Mouse (Mus musculus) layer of hippocampus, adult 11-12 months (tissue): ENCODE results near the gene Hoxa13.

Experiments used
- DNase-seq: peaks from one replicate; pipeline ENCODE4 v3.0.0; 2022; ENCODE audit warnings: low spot score

Gene Hoxa13

DNA sequence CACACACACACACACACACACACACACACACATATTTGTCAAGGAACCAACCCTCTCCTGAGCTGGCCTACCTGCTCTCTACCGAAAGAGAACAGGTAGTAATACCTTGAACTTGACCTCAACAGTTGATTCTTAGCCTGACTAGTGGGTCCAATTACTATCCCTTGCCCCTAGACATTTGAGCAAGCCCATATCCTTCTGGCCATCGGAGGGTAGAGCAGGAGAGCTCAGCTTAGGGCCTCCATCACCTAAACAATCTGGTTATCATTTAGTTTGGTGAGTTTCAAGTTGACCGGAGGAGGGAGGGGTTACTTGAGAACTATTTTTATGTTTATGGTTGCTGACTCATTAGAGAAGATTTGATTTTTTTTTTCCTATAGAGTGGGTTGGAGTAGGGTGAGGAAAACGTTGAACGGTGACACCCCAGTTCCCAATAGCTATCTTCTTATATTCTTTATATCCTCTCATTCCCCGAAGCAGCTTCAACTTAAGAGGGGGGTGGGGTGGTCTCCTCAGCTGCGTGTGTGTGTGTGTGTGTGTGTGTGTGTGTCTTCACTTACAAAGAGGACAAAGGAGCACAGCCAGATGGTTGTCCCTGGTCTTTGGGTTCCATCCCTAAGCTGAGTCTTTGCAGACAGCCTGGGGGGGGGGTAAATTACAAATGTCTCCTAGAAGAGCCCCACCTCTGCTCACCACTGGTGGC lies 9.4 kb downstream of the Hoxa13 start:
- DNase-seq: no peak

DNA sequence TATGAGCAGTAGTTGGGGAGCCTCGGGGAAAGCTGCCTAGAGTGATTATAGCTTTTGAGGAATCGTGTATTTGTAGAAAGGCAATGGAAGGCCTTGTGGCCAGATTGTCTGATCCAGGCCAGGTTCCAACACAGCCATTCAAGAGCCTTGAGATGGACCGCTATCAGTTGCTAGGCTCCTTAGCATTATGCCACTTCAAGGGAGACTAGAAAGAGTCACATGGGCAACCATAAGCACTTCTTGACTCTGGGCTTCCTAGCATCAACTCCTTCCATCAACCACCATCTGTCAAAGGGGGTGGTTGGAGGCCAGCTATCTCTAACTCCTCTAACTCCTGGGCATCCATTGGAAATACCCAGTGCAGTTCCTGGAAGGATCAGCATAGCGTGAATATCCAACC lies 10.9 kb downstream of the Hoxa13 start:
- no peak for DNase-seq

DNA sequence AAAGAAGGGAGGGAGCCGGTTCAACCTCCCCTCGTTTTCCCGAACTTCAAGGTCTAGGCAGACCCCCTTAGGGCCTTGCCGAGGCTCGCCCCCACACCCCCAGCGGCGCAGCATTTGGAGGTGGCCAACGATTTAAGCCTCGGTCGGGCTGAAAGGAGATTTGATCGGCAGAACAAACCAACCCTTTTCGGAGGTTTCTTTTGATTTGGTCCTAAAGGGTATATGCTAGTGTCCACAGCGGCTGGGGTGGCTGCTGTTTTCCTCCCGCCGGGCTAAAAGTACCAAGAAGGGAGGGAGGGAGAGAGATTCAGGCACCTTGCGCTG lies 11.3 kb downstream of the Hoxa13 start:
- DNase-seq: no peak

DNA sequence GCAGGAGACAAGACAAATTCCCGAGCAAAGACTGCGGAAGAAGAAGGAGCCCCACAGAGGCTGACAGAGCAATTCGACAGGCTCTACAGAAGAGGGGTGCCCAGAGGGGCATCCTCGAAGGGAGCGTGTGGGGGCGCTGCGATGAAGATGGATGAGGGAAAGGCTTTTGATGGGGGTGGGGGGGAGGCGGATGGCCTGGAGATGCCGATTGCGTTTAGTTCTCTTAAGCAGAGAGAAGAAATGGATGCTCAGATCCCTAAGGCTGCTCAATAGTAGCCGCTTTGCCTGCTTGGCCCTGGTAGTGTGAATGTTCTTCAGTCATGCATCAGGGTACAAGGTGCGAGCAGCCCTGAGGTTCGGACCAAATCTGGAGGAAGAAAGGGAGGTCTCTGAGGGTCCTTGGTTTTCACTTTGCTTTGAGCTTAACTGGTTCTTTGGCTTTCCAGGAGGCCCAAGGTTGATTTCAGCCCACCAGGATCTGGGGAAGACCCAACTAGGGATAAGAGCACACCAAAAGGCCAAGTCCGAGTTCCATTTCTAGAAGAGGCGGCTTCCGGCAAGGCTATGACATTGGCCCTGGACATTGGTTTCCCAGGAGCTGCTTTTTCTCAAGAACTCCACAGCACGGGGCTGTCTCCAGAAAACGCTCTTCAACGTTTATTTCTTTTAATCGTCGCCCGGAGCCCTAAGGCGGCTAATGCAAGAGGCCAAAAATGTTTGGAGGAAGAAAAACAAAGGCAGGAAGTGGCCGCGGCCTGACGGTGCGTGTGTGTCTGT lies 11.9 kb downstream of the Hoxa13 start:
- DNase-seq: no peak

DNA sequence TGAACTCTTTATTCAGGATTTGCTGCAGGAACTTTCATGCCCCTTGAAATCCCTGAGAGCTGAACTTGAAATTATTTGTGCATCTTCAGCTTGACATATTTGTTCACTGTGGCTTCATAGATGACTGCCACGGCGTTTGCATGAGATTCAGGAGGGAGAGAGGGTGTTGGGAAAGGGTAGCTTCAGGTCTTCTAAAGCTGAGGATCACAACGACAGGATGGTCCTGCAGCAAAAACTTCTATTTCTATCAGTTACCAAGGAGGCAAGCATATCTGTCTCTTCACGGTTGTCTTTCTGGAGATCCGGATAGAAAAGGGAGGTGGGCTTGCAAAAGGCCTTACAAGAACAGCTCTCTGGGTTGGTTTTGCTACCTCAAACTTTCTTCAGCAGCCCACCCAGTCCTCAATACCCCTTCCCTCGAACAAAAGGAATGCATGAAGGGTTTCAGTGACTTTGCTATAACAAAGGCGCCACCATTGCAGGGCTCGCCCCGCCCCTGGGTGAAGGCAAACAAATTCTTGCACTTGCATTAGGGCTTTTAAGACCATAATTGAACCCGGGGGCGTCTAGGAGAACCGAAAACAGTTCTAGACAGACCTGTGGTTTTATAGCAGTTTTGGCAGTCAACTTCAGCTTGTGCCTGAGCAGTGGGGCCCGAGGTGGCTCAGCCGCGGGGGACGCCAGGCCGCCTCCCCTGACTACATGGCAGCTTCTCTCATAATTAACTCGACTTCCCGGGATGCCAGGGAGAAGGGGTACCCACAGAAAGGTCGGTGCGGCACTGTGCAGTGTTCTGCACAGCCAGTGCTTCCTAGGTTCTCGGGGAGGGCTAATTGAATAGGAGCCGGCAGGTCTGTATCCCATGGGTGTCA lies 12.7 kb downstream of the Hoxa13 start:
- DNase-seq: no peak

DNA sequence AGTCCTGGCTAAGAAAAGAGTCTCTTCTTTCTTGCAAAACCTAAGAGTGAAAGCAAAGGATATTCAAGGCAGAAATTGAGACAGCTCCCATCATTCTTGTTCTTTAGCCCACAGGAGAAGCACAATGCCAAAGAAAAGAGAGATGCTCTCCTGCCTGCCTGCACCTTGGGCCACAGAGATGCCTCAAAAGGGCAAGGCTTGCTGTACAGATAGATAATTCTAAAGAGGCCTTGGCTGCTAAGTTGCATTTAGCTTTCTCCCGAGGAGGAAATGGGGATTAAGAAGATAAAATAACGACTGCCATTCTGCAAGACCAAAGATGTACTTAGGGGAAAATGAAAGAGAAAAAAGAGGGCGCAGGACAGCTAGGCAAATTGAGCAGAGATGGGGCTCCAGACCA lies 13.8 kb downstream of the Hoxa13 start:
- no peak for DNase-seq

DNA sequence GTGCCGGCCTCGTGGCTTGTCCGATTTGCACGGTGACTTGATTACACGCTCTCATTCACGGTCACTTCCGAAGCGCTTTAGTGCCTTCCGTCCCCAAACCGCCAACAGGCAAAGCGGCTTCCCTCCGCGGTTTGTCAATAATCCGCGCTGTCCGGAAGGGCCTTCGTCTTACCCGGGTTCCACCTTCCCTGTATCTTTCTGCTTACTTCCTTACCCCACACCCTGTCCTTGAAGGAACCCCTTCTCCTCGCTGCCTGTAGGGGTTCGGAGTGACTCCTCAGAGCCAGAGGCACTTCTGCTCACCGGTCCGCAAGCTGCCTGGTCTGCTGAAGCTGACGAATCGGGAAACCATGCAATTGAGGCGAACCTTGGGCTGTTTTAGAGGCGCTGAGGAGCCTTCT lies 14.3 kb downstream of the Hoxa13 start:
- no peak for DNase-seq

DNA sequence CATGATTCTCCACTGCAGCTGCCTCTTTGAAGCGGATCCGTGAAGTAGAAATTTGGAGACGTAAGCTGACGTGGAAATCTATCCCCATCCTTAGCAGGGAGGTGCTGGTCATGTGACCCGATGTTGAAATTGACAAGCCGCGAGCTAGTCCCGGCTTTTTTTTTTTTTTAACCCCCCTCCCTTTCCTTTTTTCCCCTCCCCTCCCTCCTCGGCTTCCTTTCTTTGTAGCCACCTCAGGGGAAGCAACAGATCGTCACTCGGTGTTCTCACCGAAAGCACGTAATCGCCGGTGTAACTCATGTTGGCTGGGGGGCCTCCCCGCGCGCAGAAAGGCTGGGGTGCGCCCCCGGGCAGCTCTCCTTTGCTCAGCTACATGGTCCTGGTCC lies 14.9 kb downstream of the Hoxa13 start, which contains the start of gene Hoxa11:
Gene Hoxa11 (minus strand): TSS at position 54 of the 386 bp plus-strand sequence.
- no peak for DNase-seq

DNA sequence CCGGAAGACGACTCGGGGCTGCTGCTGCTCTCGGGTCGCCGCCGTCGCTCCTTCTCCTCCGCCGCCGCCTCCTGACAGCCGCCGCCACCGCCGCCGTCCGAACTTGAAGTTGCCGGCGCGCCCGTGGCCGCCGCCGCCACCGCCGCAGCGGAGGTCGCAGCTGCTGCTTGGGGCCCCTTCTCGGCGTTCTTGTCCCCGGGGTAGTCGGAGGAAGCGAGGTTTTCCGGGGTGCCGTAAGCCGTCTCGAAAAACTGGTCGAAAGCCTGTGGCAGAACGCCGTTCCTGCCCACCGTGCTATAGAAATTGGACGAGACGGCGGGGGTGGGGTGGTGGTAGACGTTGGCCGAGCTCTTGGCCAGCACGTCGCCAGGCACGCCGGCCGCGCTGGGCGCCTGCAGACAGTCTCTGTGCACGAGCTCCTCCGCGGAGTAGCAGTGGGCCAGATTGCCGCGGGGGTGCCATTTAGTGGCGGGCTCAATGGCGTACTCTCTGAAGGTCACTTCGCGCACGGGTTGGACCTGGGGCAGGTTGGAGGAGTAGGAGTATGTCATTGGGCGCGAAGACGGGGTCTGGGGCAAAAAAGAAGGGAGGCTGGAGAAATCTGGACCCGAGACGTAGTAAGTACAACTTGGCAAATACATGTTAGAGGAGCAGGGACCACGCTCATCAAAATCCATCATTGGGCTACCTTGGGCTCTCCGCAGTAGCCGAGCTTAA lies 15.5 kb downstream of the Hoxa13 start:
- no peak for DNase-seq

DNA sequence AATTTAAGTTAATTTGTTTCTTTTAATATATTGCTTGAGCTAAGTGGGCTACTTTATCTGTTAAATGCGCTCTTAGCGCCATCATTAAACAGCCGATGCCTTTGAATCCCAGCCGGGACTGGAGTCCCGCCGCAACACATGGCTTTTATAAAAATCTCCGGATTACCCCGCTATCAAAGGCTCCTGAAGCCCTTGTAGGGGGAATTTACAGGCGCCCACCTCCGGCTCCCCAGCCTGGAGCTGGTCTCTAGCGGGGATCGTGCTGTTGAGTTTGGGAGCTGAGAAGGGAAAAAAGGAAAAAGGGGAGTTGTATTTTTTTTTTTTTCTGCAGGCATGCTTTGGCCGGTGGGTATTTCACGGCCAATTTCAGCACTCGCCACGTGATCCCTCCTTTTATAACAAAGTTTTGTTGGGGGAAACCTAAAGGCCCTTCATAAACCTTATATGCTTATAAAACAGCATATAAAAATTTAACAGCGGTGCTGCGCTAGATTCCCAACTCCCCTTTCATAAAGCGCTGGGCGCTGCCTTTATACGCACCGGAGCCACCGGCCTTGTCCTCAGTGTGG lies 16.1 kb downstream of the Hoxa13 start:
- no peak for DNase-seq

DNA sequence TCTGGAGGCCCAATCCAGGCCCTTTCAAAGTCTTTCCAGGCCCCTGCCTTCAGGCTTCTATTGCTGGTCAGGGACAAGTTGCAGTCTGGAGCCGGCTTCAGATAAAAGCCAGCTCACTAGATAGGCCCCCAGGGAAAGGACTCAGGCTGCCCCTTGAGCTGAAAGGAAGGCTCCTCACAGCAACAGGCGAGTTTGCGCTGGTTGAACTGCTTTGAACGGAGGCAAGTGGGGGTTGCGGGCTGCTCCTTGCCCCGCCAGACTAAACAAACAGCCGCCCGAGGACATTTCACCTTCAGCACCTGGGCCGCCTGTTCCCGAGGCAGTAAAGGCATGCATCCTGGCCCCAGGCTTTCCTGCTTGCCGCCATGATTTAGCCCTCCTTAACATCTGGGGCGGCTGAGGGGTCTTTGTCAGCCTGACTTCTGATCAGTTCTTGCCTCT lies 17.0 kb downstream of the Hoxa13 start:
- no peak for DNase-seq

DNA sequence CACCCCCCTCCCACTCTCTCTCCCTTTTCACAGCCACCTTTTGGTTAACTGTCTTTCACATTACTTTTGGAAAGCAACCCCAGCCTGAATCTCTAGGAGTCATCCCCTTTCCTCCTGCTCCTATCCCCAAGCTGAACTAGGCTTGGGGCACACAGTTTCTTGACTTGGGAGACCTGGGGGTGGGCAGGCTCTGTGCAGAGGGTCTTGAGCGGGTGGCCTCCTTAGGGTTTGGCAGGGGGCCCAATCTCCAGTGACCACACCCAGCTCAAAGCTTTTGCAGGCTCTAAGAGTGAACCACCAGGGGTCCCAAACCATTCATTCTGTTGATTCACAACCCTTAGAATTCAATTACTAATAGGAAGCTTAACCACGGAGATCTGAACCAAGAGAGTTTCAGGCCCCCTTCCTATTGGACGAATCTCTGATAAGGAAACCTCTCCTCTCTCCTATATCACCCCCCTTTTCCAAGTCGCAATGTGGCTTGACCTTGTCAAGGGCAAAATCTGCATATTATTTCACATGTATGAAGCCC lies 17.8 kb downstream of the Hoxa13 start:
- no peak for DNase-seq

DNA sequence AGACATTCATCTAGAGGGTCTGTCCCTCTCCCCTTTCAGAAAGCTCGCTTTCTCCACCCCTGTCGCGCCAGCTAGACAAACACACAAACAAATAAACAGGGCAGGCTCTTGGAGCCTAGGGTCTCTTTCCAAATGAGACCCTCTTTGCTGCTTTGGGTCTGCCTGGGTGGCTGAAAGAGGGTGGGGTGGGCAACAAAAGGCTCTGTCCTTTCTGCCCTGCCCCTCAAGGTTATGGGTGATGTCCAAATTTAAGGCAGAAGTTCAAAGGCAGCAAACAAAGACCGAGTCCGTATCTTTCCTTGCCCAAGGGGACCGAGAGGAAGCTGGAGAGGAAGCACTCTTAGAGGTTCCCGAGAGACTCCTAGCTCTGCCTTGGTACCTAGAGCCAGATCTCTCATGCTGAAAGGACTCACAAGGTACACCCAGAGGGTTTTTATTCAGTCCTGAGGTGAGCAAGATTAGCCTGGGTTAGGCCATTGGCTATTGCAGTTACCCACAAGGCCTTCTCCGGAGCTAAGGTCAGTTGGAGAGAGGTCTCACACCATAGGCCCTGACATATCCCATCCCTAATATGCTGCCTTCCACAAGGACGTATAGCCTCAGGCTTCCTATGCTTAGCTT lies 19.6 kb downstream of the Hoxa13 start:
- no peak for DNase-seq

DNA sequence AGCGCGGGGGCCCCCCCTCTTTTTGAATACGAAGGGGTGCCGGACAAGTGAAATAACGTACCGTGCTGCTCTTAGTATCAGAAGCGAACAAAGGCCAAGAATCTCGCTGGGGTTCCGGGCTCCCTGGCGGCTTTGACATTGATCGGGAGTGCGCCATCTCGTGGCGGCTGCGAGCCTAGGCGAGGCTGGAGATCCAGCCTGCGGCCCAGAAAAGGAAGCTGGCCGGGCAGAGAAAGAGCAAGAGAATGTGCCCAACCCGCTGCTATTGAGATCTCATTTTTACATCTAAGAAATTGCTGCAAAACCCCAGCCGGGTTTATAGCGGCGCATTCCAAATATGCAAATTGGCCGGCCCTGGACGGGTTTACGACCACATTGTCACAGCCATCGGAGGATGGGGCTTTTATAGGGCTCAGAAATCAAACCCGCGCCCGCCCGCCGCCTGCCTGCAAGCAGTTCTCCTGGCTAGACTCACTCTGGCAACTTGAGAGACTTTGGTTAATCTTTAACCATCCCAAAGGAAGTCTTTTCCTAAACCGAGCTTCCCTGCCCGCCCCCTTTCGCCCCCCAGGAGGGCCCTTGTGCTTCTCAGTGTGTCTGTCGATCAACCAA lies 20.2 kb downstream of the Hoxa13 start, which contains the start of gene Hoxa10:
Gene Hoxa10 (minus strand): TSS at position 466 of the 612 bp plus-strand sequence.
- peak; percentile 52 for DNase-seq

DNA sequence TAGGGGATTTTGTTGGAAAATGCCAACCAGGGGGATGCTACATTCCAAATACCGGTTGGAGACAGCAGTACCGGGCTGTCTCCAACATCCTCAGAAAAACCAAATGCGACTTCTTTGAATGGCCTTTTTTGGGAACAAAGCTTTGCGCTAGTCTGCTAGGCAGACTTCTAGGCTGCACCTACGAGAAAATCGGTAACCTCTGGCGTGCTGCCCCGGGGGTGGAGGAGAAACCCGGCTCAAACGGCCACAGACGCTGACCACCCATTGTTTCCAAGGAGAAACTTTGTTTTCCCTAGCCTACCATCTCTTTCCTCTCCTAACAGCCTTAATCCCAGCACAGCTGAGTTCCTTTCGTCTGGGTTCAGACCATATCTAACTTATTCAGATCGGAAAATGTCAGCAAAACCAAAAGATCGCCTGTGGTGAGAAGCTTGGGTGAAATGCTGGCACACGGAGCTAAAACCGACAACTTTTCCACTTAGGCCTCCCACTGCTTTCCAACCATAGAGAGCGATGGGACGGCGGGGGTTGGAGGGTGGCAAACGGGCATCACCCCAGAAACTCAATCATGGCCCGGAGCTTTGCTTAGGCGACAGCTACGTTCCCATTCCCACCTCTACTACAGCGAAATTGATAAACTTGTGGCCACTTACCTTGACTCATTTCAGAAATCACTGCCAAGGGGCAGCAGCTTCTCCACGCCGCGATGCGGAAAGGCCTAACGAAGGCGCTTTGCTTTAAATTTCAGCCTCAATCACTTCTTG lies 20.9 kb downstream of the Hoxa13 start:
- no peak for DNase-seq

DNA sequence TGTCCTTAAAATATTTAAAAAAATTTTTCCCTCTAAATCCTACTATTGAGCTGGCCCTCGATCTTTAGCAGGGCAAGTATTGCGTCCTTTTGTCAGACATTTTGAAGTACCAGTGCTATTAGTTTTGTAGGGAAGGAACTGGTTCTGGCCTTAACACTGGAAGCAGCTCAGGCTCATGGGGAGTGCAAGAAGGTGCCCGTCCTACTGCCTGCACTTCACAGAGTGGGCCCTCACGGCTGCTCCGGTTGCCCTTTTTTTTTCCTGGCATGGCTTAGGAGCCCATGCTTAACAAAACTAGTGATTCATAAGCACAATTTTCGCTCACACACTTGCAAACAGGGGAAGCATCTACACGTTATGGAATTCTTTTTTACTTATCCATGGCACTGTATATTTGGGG lies 21.7 kb downstream of the Hoxa13 start:
- DNase-seq: no peak

DNA sequence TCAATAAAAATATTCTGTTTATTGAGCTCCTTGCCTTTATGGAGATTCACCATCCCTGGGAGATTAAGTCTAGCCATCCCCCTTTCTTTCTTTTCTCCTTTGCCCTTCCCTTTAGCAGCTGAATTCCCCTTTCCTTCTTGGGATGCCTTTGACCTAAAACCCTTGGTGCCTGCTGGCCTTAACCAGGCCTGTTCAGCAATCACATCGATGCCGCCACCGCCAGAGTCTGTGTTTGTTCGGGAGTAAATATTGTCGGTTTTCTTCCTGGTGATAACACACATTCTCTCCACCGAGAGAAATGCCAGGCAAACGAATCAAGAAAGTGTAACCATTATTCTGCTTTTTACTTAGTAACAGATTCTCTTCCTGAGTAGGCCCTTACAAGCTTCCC lies 22.5 kb downstream of the Hoxa13 start:
- no peak for DNase-seq

DNA sequence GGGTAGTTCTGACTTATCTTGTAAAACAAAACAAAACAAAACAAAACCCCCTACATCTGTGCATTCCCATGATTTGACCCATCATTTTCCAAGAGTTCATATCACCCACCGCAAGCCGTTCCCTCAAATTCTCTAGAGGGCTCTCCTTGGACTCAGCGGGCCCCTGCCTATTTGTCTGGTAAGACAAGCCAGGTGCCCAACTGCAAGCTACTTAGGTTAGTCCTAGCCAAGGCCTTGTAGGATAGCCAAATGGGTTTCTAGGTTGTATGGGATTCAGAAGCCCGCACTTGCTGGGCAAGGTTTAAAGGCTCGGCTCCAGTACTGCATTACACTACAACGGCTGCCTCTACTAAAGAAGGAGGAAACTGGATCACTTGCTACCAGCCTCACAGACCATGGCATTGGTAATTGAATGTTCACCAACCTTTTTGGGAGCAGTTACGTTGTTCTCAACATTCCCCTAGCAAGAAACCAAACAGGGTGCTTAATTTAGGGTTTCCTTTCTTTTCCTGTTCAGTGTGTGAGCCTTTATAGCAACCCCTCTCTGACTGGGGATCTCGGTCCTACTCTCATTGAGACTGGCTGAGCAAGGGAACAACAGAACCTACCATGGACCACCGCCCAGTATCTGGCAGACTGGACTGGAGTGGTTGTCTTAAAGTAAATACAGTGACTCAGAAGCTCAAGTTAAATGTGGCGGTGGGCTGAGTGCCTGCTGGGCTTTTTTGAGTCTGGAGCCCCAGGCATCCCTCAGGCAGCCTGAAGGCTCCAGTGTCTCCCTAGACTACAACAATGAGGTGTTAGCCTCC lies 23.1 kb downstream of the Hoxa13 start:
- DNase-seq: no peak

DNA sequence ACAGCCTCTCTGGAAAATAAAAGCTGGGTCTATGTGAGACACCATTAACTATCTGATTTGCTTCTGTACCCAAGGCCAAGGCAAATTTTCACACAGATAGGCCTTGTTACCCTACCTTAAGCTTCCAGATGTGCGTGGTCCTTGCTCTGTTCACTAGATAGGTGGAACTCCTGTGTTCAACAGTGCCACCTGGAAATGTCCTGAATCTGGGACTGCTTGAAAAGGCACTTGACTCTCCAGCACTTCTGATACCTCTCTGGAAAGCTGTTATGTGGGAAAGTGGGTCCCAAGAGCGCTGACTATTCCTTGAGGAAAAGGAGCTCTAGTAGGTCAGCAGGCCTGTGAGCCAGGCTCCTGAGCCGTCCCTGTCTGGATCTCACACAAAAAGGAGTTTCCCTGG lies 23.9 kb downstream of the Hoxa13 start:
- no peak for DNase-seq
